Mouse (Mus musculus): ENCODE results near the gene Gm49510. TPM values are rescaled to one million over a fixed set of nuclear protein-coding genes. Genes with fewer than 3 reads are reported as not detected.

Gene Gm49510
- polyA plus RNA-seq, 1 experiment from 2014 or later = 0.28 TPM

- 94% methylated on average over 12 of the region's 12 CpGs for WGBS
- H3K4me3 ChIP-seq = no peak overlapping the region
- H3K4me2 ChIP-seq (replicated peaks) = peak overlapping the region; percentile 79; the same call in 1 of the 2 replicates
Measured at GRCm38 (mm10) chr15:78936403-78936802, 36.9 kb downstream of the Gm49510 start.

DNA sequence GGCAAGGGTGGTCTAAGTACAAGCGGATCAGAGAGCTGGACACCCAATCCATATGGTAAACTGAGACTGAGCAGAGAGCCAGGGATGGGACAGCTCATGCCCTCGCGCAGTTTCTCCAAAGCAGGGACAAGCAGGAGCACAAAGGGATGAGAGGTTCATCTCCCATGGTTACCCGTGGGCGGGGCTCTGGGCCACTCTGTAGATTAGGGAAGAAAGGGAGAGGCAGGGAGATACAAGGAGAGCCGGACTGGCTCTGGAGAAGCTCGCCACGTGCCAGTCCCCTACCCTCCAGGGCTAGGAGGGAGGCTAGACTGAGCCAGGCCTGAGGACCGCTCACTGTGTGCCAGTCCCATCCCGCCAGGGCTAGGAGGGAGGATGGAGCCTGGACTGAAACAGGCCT is 37.8 kb downstream of the Gm49510 start:
- Histone ChIP-seq H3K9ac (peak overlapping the region; percentile 3; the same call in 1 of the 2 replicates), H3K27me3 (replicated peaks) (no peaks in the 10 kb centered on the region), H3K4me3 (no peak overlapping the region), H3K27ac (no peak overlapping the region), H3K36me3 (peaks cover 57% of the 10 kb centered on the region), H3K4me2 (replicated peaks) (no peak overlapping the region), H3K9me3 (no peaks in the 10 kb centered on the region), H3K4me1 (peaks cover 13% of the 10 kb centered on the region)
- 87% methylated on average over 10 of the region's 10 CpGs for WGBS
- ATAC-seq (ENCODE audit: low FRiP score, low read depth) = no peak

More at GRCm38 (mm10) chr15:78936403-78936802, 36.9 kb downstream of the Gm49510 start:
- H3K27ac ChIP-seq = no peak overlapping the region
- no peaks in the 10 kb centered on the region for H3K9me3 ChIP-seq
- ATAC-seq (ENCODE audit: low FRiP score, low read depth) = no peak
- no peaks in the 10 kb centered on the region for H3K27me3 ChIP-seq (replicated peaks)
- no peak overlapping the region for H3K9ac ChIP-seq
- H3K36me3 ChIP-seq = peaks cover 51% of the 10 kb centered on the region
- H3K4me1 ChIP-seq = peaks cover 13% of the 10 kb centered on the region

DNA sequence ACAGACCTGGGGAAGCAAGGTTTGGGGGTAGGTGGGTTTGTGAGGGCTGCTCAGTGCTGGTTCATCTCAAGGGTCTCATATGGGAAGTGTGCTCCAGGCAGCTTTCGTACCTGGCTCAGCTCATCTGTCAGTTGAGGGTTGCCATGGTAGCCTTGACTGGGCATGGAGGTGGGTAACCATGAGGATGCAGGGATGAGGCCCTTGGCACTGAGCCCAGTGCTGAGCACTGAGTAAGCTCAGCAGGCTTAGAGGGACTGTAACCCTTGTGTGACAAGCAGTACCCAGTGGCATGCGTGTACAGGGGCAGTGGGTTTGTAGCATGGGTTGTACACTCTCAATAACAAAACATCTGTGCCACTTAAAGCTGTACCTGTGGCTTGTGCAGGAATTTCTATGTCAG is 38.5 kb downstream of the Gm49510 start:
- WGBS = 86% methylated on average over 2 of the region's 2 CpGs
- Histone ChIP-seq H3K4me3 (no peak overlapping the region), H3K4me1 (peaks cover 16% of the 10 kb centered on the region), H3K4me2 (replicated peaks) (no peak overlapping the region), H3K36me3 (peaks cover 57% of the 10 kb centered on the region), H3K27ac (no peak overlapping the region), H3K9me3 (no peaks in the 10 kb centered on the region), H3K27me3 (replicated peaks) (no peaks in the 10 kb centered on the region), H3K9ac (peak overlapping the region; percentile 3; the same call in 1 of the 2 replicates)
- ATAC-seq (ENCODE audit: low FRiP score, low read depth) = no peak

DNA sequence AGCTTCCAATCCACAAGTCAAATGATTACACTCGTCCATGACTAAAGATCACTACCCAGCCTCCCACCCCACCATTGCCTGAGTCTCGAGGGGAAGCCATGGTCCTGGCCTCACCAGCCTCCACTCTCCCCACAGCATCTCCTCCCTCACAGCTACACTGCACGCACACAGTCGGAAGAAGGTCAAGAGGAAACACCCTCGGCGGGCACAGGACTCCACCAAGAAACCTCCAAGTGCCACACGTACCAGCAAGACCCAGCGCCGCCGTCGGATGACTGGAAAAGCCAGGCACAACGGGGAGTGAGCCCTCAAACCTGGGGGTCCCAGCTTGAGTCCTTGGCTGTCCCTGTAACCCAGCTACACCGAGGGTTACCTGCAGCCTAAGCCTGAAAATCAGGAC is 40.9 kb downstream of the Gm49510 start:
- Histone ChIP-seq H3K36me3 (peaks cover 57% of the 10 kb centered on the region), H3K4me1 (peaks cover 15% of the 10 kb centered on the region), H3K9ac (no peak overlapping the region), H3K27ac (no peak overlapping the region), H3K4me2 (replicated peaks) (no peak overlapping the region), H3K4me3 (no peak overlapping the region), H3K9me3 (no peaks in the 10 kb centered on the region), H3K27me3 (replicated peaks) (no peaks in the 10 kb centered on the region)
- 95% methylated on average over 13 of the region's 13 CpGs for WGBS
- no peak for ATAC-seq (ENCODE audit: low FRiP score, low read depth)

DNA sequence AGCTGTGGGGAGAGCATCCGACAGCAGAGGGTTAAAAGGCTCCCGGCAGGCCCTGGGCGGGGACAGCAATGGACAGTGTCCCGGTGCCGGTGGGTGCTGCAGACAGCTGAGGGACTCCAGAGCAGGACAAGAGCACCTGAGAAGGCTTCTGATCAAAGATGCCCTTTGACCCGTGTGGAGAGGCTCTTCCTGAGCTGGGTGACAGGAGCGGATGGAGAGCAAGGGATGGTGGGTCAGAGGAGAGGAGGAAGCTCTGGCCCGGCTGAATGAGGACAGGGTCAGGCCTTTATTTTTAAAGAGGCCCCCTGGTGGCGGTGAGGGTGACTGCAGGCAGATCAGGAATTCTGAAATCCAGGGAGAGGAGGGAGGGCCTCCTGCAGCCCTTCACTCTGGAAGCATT is 43.2 kb downstream of the Gm49510 start:
- peak overlapping the region; percentile 56 for H3K4me2 ChIP-seq (replicated peaks)
- H3K27ac ChIP-seq = no peak overlapping the region
- peaks cover 9% of the 10 kb centered on the region; the same call in 1 of the 2 replicates for H3K4me1 ChIP-seq
- WGBS = 6% methylated on average over 9 of the region's 9 CpGs
- no peaks in the 10 kb centered on the region for H3K27me3 ChIP-seq (replicated peaks)
- H3K36me3 ChIP-seq = peaks cover 43% of the 10 kb centered on the region
- H3K9ac ChIP-seq = peak overlapping the region; percentile 36
- peak overlapping the region; percentile 20; the same call in 1 of the 2 replicates for H3K4me3 ChIP-seq
- H3K9me3 ChIP-seq = no peaks in the 10 kb centered on the region
- ATAC-seq (ENCODE audit: low FRiP score, low read depth) = peak; percentile 61

- 81% methylated on average over 7 of the region's 7 CpGs for WGBS
- Histone ChIP-seq H3K9ac (no peak overlapping the region), H3K4me2 (replicated peaks) (no peak overlapping the region), H3K4me3 (no peak overlapping the region), H3K27me3 (replicated peaks) (no peaks in the 10 kb centered on the region), H3K4me1 (peaks cover 22% of the 10 kb centered on the region), H3K36me3 (peaks cover 9% of the 10 kb centered on the region), H3K9me3 (no peaks in the 10 kb centered on the region), H3K27ac (no peak overlapping the region)
- ATAC-seq (ENCODE audit: low FRiP score, low read depth) = no peak
Measured at GRCm38 (mm10) chr15:78946232-78946631, 46.8 kb downstream of the Gm49510 start.

GRCm38 (mm10) chr15:78947657-78948056 is 48.2 kb downstream of the Gm49510 start, which contains the start of gene Triobp:
Gene Triobp (plus strand): TSS chr15:78947724.
- under 1% methylated on average over 24 of the region's 24 CpGs for whole genome bisulfite sequencing
- H3K4me2 ChIP-seq (replicated peaks) = peak within 1 kb of the TSS; percentile 64
- peaks cover 19% of the 10 kb centered on the region for H3K4me1 ChIP-seq
- H3K4me3 ChIP-seq = peak within 1 kb of the TSS; percentile 58
- peaks cover 14% of the 10 kb centered on the region for H3K36me3 ChIP-seq
- H3K9ac ChIP-seq = peak within 1 kb of the TSS; percentile 67
- no peaks in the 10 kb centered on the region for H3K9me3 ChIP-seq
- peak; percentile 97 for ATAC-seq (ENCODE audit: low FRiP score, low read depth)
- no peaks in the 10 kb centered on the region for H3K27me3 ChIP-seq (replicated peaks)
- H3K27ac ChIP-seq = no peak within 1 kb of the TSS

DNA sequence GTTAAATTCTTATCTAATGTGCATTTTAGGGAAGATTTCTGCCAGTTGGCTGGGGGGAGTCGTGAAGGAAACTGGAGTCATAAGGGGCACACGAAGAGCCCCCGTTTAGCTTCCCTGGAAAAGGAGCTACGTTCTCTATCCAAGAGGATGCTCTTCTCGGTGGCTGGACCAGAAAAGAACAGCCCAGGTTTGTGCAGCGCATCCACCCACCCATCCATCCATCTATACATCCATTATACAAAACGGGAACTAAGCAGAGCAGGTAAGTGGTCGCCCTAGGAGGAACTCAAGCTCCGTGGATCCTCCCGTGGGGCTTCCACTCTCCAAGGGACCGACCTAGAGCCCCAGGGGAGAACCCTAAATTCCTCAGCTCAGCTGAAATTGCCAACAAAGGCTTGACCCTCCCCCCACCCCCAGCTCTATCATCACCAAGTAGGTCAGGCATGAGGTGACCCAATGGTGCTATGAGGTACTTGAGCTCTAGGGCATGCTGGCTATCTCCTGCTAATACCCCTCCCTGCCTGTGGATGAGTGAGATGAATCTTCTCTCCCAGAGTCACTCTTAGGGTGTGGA is 48.8 kb downstream of the Gm49510 start:
- H3K4me2 ChIP-seq (replicated peaks) = peak overlapping the region; percentile 64
- peaks cover 19% of the 10 kb centered on the region for H3K36me3 ChIP-seq
- H3K27me3 ChIP-seq (replicated peaks) = no peaks in the 10 kb centered on the region
- WGBS = 4% methylated on average over 11 of the region's 11 CpGs
- peak overlapping the region; percentile 67 for H3K9ac ChIP-seq
- H3K9me3 ChIP-seq = no peaks in the 10 kb centered on the region
- peak overlapping the region; percentile 58 for H3K4me3 ChIP-seq
- peak; percentile 38; the same call in 1 of the 2 replicates for ATAC-seq (ENCODE audit: low FRiP score, low read depth)
- H3K27ac ChIP-seq = no peak overlapping the region
- H3K4me1 ChIP-seq = peaks cover 19% of the 10 kb centered on the region

DNA sequence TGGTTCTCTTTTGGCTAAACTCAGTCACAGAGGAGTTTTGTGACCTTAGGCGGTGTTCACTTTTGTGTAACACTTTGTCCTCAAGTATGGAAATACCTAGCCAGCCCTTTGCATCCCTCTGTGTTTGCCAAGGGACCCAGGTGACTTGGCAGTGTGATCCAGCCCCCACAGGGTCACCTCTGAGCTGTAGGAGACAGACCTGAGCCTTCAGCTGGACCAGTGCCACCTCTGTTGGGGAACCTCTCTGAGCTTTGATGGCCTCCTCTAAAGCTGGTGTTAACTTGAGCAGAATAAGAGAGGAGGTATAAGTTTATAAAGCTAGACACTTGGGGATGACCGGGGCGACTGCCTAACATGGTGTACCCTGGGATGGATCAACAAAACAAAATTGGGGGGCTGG is 49.4 kb downstream of the Gm49510 start:
- Histone ChIP-seq H3K36me3 (peaks cover 25% of the 10 kb centered on the region), H3K4me2 (replicated peaks) (peak overlapping the region; percentile 64), H3K27ac (no peak overlapping the region), H3K4me1 (peaks cover 19% of the 10 kb centered on the region), H3K4me3 (no peak overlapping the region; the same call in 1 of the 2 replicates), H3K9ac (no peak overlapping the region), H3K27me3 (replicated peaks) (no peaks in the 10 kb centered on the region), H3K9me3 (no peaks in the 10 kb centered on the region)
- ATAC-seq (ENCODE audit: low FRiP score, low read depth) = no peak
- WGBS = 95% methylated on average over 3 of the region's 3 CpGs

GRCm38 (mm10) chr15:78955663-78956062 is 56.2 kb downstream of the Gm49510 start:
- H3K4me1 ChIP-seq = no peaks in the 10 kb centered on the region
- H3K4me2 ChIP-seq (replicated peaks) = no peak overlapping the region
- 71% methylated on average over 3 of the region's 3 CpGs for WGBS
- H3K9me3 ChIP-seq = no peaks in the 10 kb centered on the region
- no peak overlapping the region for H3K27ac ChIP-seq
- no peaks in the 10 kb centered on the region for H3K27me3 ChIP-seq (replicated peaks)
- no peak overlapping the region for H3K4me3 ChIP-seq
- no peak overlapping the region for H3K9ac ChIP-seq
- no peak for ATAC-seq (ENCODE audit: low FRiP score, low read depth)
- H3K36me3 ChIP-seq = peaks cover 59% of the 10 kb centered on the region

GRCm38 (mm10) chr15:78956351-78956750 is 56.9 kb downstream of the Gm49510 start:
- Histone ChIP-seq H3K4me3 (no peak overlapping the region), H3K4me2 (replicated peaks) (no peak overlapping the region), H3K27ac (no peak overlapping the region), H3K9me3 (no peaks in the 10 kb centered on the region), H3K36me3 (peaks cover 63% of the 10 kb centered on the region), H3K4me1 (no peaks in the 10 kb centered on the region), H3K27me3 (replicated peaks) (no peaks in the 10 kb centered on the region), H3K9ac (no peak overlapping the region)
- 88% methylated on average over 4 of the region's 4 CpGs for WGBS
- ATAC-seq (ENCODE audit: low FRiP score, low read depth) = no peak

DNA sequence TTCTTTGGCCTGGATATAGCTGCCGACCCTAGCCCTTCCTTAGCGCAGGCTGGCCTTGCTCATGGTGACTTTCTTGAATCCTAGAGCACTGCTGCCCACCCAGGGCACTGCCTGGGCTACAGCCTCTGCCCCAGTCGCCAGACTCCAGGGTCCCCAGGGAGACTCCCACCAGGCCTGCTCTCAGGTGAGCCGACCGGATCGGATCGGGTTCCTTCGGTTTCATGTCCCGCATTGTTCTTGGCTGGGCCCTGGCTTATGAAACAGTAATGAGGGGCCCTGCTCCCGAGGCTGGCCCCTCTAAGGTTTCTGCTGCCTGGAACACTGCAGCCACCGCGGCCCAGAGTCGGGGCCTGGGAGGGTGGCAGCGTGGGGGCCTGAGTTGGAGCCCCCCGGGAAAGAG is 57.6 kb downstream of the Gm49510 start:
- WGBS = 76% methylated on average over 15 of the region's 15 CpGs
- H3K36me3 ChIP-seq = peaks cover 62% of the 10 kb centered on the region

GRCm38 (mm10) chr15:78959537-78959936 is 60.1 kb downstream of the Gm49510 start:
- no peaks in the 10 kb centered on the region for H3K27me3 ChIP-seq (replicated peaks)
- H3K27ac ChIP-seq = no peak overlapping the region
- 92% methylated on average over 11 of the region's 11 CpGs for WGBS
- H3K9ac ChIP-seq = no peak overlapping the region
- H3K9me3 ChIP-seq = no peaks in the 10 kb centered on the region
- no peak for ATAC-seq (ENCODE audit: low FRiP score, low read depth)
- no peak overlapping the region for H3K4me2 ChIP-seq (replicated peaks)
- H3K36me3 ChIP-seq = peaks cover 46% of the 10 kb centered on the region
- 0 out of 2 replicates have a peak, but pooled peaks cover 6% of the 10 kb centered on the region for H3K4me1 ChIP-seq
- no peak overlapping the region for H3K4me3 ChIP-seq

More for the DNA sequence above, 57.6 kb downstream of the Gm49510 start:
- Histone ChIP-seq H3K27ac (no peak overlapping the region), H3K4me1 (no peaks in the 10 kb centered on the region), H3K4me3 (no peak overlapping the region), H3K9me3 (no peaks in the 10 kb centered on the region), H3K9ac (no peak overlapping the region), H3K4me2 (replicated peaks) (no peak overlapping the region), H3K27me3 (replicated peaks) (no peaks in the 10 kb centered on the region)
- 0 out of 2 replicates have a peak, but pooled peaks have one; percentile 4 for ATAC-seq (ENCODE audit: low FRiP score, low read depth)
